Mouse (Mus musculus) cerebellum, postnatal 14 days (tissue): ENCODE measurements at regions not wholly inside any gene's neighbourhood (a gene's known extent, or its start where the extent isn't known, plus 50 kb on each side); places are given as distances from the start of the nearest gene placed in this dataset.
A peak's percentile ranks its signal among the peaks of the same experiment; 100 is the strongest.

Experiments used
- DNase-seq, 2 experiments: peaks; one replicate each; pipeline ENCODE4 v3.0.0; 2021; ENCODE audit warnings: mixed read lengths in 2 of 2

GRCm38 (mm10) chr13:94619511-94619910 lies 169.2 kb upstream of the Tbca start:
- DNase-seq = no peak

GRCm38 (mm10) chr13:94630055-94630454 lies 158.7 kb upstream of the Tbca start:
- DNase-seq = no peak

- no peak for DNase-seq
Observed at GRCm38 (mm10) chr13:94630685-94631084, 158.0 kb upstream of the Tbca start.

GRCm38 (mm10) chr13:94632730-94633129 lies 156.0 kb upstream of the Tbca start:
- DNase-seq = no peak

- no peak for DNase-seq
Observed at GRCm38 (mm10) chr13:94640336-94640735, 148.4 kb upstream of the Tbca start.

GRCm38 (mm10) chr13:94645241-94646206 lies 143.2 kb upstream of the Tbca start:
- DNase-seq = no peak

GRCm38 (mm10) chr13:94646326-94646725 lies 142.4 kb upstream of the Tbca start:
- DNase-seq = no peak

GRCm38 (mm10) chr13:94646781-94647555 lies 141.7 kb upstream of the Tbca start:
- DNase-seq = no peak

GRCm38 (mm10) chr13:94647566-94647965 lies 141.1 kb upstream of the Tbca start:
- no peak for DNase-seq

GRCm38 (mm10) chr13:94650951-94651350 lies 137.8 kb upstream of the Tbca start:
- peak in 1 of 2 experiments; percentile 17 for DNase-seq

GRCm38 (mm10) chr13:94667604-94668003 lies 121.1 kb upstream of the Tbca start:
- DNase-seq = no peak

GRCm38 (mm10) chr13:94668276-94668675 lies 120.4 kb upstream of the Tbca start:
- DNase-seq = no peak

GRCm38 (mm10) chr13:94669106-94669683 lies 119.5 kb upstream of the Tbca start:
- no peak for DNase-seq

GRCm38 (mm10) chr13:94670266-94670665 lies 118.4 kb upstream of the Tbca start:
- no peak for DNase-seq

- DNase-seq = no peak
Observed at GRCm38 (mm10) chr13:94670961-94671360, 117.7 kb upstream of the Tbca start.

- no peak for DNase-seq
Observed at GRCm38 (mm10) chr13:94680492-94681168, 108.1 kb upstream of the Tbca start.

GRCm38 (mm10) chr13:94681606-94682005 lies 107.1 kb upstream of the Tbca start:
- peak in 1 of 2 experiments; percentile 21 for DNase-seq

- no peak for DNase-seq
Observed at GRCm38 (mm10) chr13:94685191-94685590, 103.5 kb upstream of the Tbca start.

GRCm38 (mm10) chr13:94687295-94687694 lies 101.4 kb upstream of the Tbca start:
- DNase-seq = no peak

GRCm38 (mm10) chr13:94706641-94707053 lies 82.1 kb upstream of the Tbca start:
- DNase-seq = peak in 1 of 2 experiments; percentile 10

- peak; percentile 20 to 38 for DNase-seq
Observed at GRCm38 (mm10) chr13:94707371-94708280, 81.1 kb upstream of the Tbca start.

GRCm38 (mm10) chr13:94708786-94709185 lies 79.9 kb upstream of the Tbca start:
- no peak for DNase-seq
